Mouse (Mus musculus) heart, postnatal 25 days (tissue): ENCODE results near the gene Trappc3. TPM values are rescaled to one million over a fixed set of nuclear protein-coding genes. Genes with fewer than 3 reads are reported as not detected.

Experiments used
- DNase-seq: peaks from one replicate; pipeline ENCODE4 v3.0.0; 2022; ENCODE audit warnings: low spot score
- intact Hi-C: fragments of 180-260 bp; cut with DNase I; formaldehyde crosslinking; loops from one replicate; pipeline ENCODE4 v1.15.1; 2025
- total RNA-seq, 2 experiments: library from RNA; stranded (reverse); gene quantifications; 2 replicates each; pipeline ENCODE4 v1.2.3; 2021

Trappc3 gene
- total RNA-seq, 2 experiments from 2014 or later, result 43.2 to 47.1 TPM

- intact Hi-C loops, result loop anchor here (2.0 kb wide), 1 partner anchor 18 kb away; no protein-coding TSS in a partner anchor
- no peak for DNase-seq
Measured at GRCm38 (mm10) chr4:126248261-126248868, 13.8 kb upstream of the Trappc3 start.

GRCm38 (mm10) chr4:126250659-126251058, 11.5 kb upstream of the Trappc3 start:
- intact Hi-C loops, result no loop called here
- no peak for DNase-seq

GRCm38 (mm10) chr4:126251655-126252254, 10.4 kb upstream of the Trappc3 start:
- intact Hi-C loops, result no loop called here
- peak; percentile 68 for DNase-seq

- DNase-seq, result no peak
- intact Hi-C loops, result no loop called here
Measured at GRCm38 (mm10) chr4:126252411-126253237, 9.5 kb upstream of the Trappc3 start.

- no peak for DNase-seq
- intact Hi-C loops, result no loop called here
Measured at GRCm38 (mm10) chr4:126253637-126254272, 8.4 kb upstream of the Trappc3 start.

GRCm38 (mm10) chr4:126254315-126255112, 7.6 kb upstream of the Trappc3 start:
- DNase-seq, result peak; percentile 62
- intact Hi-C loops, result no loop called here

GRCm38 (mm10) chr4:126255113-126256001, 6.8 kb upstream of the Trappc3 start:
- intact Hi-C loops, result no loop called here

GRCm38 (mm10) chr4:126256131-126256791, 5.9 kb upstream of the Trappc3 start, which contains the start of gene Map7d1:
Gene Map7d1, minus strand, starts transcription at chr4:126256343.
- intact Hi-C loops, result no loop called here
- DNase-seq, result peak; percentile 82

More at GRCm38 (mm10) chr4:126255113-126256001, 6.8 kb upstream of the Trappc3 start:
- no peak for DNase-seq

GRCm38 (mm10) chr4:126256967-126257881, 4.9 kb upstream of the Trappc3 start:
- intact Hi-C loops, result no loop called here

GRCm38 (mm10) chr4:126259063-126259462, 3.1 kb upstream of the Trappc3 start:
- DNase-seq, result no peak
- intact Hi-C loops, result no loop called here

More at GRCm38 (mm10) chr4:126256967-126257881, 4.9 kb upstream of the Trappc3 start:
- no peak for DNase-seq

GRCm38 (mm10) chr4:126259523-126260160, 2.5 kb upstream of the Trappc3 start:
- intact Hi-C loops, result loop anchor here (5.0 kb wide), 1 partner anchor 162 kb away; the partner anchor contains the start of gene Lsm10
- DNase-seq, result peak; percentile 86

GRCm38 (mm10) chr4:126260520-126261201, 1.5 kb upstream of the Trappc3 start:
- peak; percentile 90 for DNase-seq
- intact Hi-C loops, result loop anchor here (1.0 to 5.0 kb wide), 2 partner anchors 79 to 163 kb away; partner anchors contain the start of gene Lsm10

- intact Hi-C loops, result loop anchor here (1.0 to 5.0 kb wide), 2 partner anchors 80 to 164 kb away; partner anchors contain the start of gene Lsm10
- no peak for DNase-seq
Measured at GRCm38 (mm10) chr4:126261266-126261665, 859 bp upstream of the Trappc3 start.

GRCm38 (mm10) chr4:126261675-126262074, 450 bp upstream of the Trappc3 start:
- intact Hi-C loops, result loop anchor here (1.0 to 5.0 kb wide), 3 partner anchors 34 to 164 kb away; partner anchors contain the start of gene Lsm10
- DNase-seq, result no peak

GRCm38 (mm10) chr4:126269292-126269691, 7.2 kb downstream of the Trappc3 start:
- no peak for DNase-seq
- intact Hi-C loops, result no loop called here
